Mouse (Mus musculus): ENCODE data around the gene Dnah17.

GRCm38 (mm10) chr11:118166626-118167025 lies 36.2 kb upstream of the Dnah17 start:
- TF ChIP-seq NANOG (IDR thresholded peaks at IDR 0.05; ENCODE audit: borderline replicate concordance, low read length) (no peak), CTCF (conservative IDR thresholded peaks at IDR 0.05; ENCODE audit: low read length) (no peak), POU5F1 (IDR thresholded peaks at IDR 0.05; ENCODE audit: borderline replicate concordance, low read length) (no peak)
